Mouse (Mus musculus): ENCODE measurements around the gene Gm9495. TPM values are rescaled to one million over a fixed set of nuclear protein-coding genes. Genes with fewer than 3 reads are reported as not detected.
"Not testable (repeated sequence)": the region's sequence is repeated elsewhere in the genome, so short reads cannot be mapped to it uniquely, and the experiment has no call there.

The Gm9495 gene
- not detected in 2 replicates for polyA plus RNA-seq (2011; ENCODE audit: insufficient read length, low read depth, missing spikeins)

DNA sequence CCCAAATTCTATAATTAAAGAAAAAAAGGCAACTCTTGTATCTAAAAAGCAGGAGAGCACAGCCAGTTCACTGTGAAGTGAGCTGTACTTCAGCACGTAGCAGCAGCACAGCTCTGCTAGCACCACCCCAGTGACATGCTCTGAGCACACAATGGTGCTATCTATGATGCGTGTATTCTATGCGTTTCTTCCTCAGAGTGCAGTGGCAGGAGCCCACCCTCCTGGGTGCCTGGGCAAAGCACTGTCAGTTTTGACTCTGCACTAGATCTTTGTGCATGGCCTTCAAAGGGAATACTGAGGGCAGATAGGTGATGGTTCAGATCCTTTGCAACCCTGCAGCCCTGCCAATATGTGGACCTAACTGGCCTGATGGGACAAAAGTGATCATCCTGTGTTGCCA, at the start of gene Gm9495:
Gene Gm9495, minus strand, starts transcription at position 101 of the 400 bp plus-strand sequence.
- H3K4me3 ChIP-seq (ENCODE audit: insufficient read depth, low read length), result not testable (repeated sequence)

GRCm38 (mm10) chr8:69474946-69475345, 21.6 kb upstream of the Gm9495 start:
- not testable (repeated sequence) for H3K27ac ChIP-seq (ENCODE audit: insufficient read depth, low read length); H3K4me3 ChIP-seq (ENCODE audit: insufficient read depth, low read length); H3K4me1 ChIP-seq (ENCODE audit: control insufficient read depth, insufficient read depth, low read length)

More for the DNA sequence above, at the start of gene Gm9495:
- not testable (repeated sequence) for H3K27ac ChIP-seq (ENCODE audit: insufficient read depth, low read length); H3K4me1 ChIP-seq (ENCODE audit: control insufficient read depth, insufficient read depth, low read length)

GRCm38 (mm10) chr8:69420018-69420417, 33.3 kb downstream of the Gm9495 start:
- not testable (repeated sequence) for H3K27ac ChIP-seq (ENCODE audit: insufficient read depth, low read length); H3K4me1 ChIP-seq (ENCODE audit: control insufficient read depth, insufficient read depth, low read length); H3K4me3 ChIP-seq (ENCODE audit: insufficient read depth, low read length)

GRCm38 (mm10) chr8:69414326-69414725, 39.0 kb downstream of the Gm9495 start:
- Histone ChIP-seq H3K4me1 (ENCODE audit: control insufficient read depth, insufficient read depth, low read length) (no peaks in the 10 kb centered on the region), H3K4me3 (ENCODE audit: insufficient read depth, low read length) (no peak overlapping the region), H3K27ac (ENCODE audit: insufficient read depth, low read length) (no peak overlapping the region)
- TF ChIP-seq CTCF (IDR thresholded peaks at IDR 0.05; ENCODE audit: borderline replicate concordance, insufficient read depth, low read length) (no peak), POLR2A (IDR thresholded peaks at IDR 0.05; ENCODE audit: low read depth, low read length) (no peak)

DNA sequence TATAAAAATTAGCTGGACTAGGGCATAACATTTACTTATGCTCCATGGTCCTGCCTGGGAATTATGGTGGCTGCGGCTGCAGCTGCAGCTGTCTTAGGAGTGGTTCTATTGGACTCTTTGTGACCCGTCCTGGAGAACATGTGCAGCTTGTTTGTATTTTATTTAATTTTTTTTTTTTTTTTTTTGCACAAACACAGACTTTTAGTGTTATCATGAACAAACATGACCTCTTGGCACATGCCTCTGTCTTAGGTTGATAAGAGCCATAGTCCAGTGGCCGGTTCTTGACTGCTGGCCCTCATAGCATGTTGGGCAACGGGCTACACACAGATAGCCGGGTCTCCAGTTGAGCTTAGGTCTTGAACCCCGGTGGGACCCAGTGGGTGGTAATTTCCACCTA, 48.6 kb downstream of the Gm9495 start:
- TF ChIP-seq CTCF (IDR thresholded peaks at IDR 0.05; ENCODE audit: borderline replicate concordance, insufficient read depth, low read length), result no peak
- no peak for TF ChIP-seq POLR2A (IDR thresholded peaks at IDR 0.05; ENCODE audit: low read depth, low read length)
- H3K4me3 ChIP-seq (ENCODE audit: insufficient read depth, low read length), result no peak overlapping the region
- no peaks in the 10 kb centered on the region for H3K4me1 ChIP-seq (ENCODE audit: control insufficient read depth, insufficient read depth, low read length)
- H3K27ac ChIP-seq (ENCODE audit: insufficient read depth, low read length), result no peak overlapping the region

DNA sequence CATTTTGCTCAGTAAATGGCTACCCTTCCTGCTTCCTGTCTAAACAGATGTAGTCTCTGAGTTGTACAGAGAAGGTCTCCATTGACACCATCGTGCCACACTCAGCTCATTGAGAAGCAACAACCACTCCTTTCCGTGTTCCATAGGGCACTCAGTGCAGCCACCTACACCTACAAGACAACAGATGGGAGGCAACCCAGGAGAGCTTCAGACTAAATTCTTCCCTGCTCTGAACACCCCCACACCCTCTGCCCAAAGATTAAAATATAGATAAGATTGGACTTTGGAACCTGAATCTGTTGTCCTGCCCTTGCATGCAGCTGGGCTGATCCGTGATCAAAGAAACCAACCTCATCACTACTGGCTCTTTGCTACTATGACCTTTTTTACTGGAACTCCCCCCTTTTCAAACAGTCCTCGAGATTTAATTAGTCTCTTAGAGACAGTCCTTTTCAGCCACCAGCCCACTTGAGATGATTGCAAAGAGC, 53.4 kb downstream of the Gm9495 start:
- H3K4me1 ChIP-seq (ENCODE audit: control insufficient read depth, insufficient read depth, low read length), result no peaks in the 10 kb centered on the region
- no peak overlapping the region for H3K27ac ChIP-seq (ENCODE audit: insufficient read depth, low read length)
- TF ChIP-seq POLR2A (IDR thresholded peaks at IDR 0.05; ENCODE audit: low read depth, low read length), result no peak
- no peak for TF ChIP-seq CTCF (IDR thresholded peaks at IDR 0.05; ENCODE audit: borderline replicate concordance, insufficient read depth, low read length)
- no peak overlapping the region for H3K4me3 ChIP-seq (ENCODE audit: insufficient read depth, low read length)

DNA sequence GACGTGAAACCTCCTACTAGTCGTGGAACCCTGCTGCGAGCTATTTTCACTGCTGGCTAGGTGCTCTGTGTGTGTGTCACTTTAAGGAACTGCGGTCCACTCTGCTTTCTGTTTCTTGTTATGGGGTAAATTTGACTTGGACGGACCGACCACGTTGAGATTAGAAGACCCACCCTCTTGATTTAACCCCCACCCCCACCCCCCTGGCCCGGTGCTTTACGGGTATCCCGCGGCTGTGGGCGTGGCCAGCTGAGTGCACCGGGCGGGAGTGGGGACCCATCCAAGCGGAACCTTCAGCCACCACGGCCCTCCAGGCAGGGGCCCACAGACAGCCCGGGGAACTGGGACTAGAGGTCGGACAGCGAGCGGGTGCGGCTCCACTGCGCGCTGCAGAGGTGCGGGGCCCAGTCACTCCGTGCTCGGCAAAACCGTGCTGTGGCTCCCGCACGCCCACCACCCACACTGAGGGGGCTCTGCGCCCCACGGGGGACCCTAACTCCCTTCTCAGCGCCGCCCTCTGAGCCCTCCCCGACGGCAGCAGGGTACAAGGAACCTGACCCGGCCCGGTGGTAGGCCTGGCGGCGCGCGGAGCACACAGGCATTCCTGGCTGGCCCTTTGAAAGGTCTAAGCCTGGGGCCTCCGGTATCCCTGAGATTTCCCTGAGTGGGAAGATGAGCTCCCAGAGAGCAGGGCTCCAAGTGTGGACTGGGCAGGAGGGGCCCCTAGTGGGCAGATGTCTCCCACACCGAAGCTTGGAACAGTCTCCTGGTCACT, 54.0 kb downstream of the Gm9495 start:
- no peak overlapping the region for H3K4me3 ChIP-seq (ENCODE audit: insufficient read depth, low read length)
- TF ChIP-seq POLR2A (IDR thresholded peaks at IDR 0.05; ENCODE audit: low read depth, low read length), result no peak
- TF ChIP-seq CTCF (IDR thresholded peaks at IDR 0.05; ENCODE audit: borderline replicate concordance, insufficient read depth, low read length), result no peak
- H3K4me1 ChIP-seq (ENCODE audit: control insufficient read depth, insufficient read depth, low read length), result no peaks in the 10 kb centered on the region
- no peak overlapping the region for H3K27ac ChIP-seq (ENCODE audit: insufficient read depth, low read length)

- no peak overlapping the region for H3K4me3 ChIP-seq (ENCODE audit: insufficient read depth, low read length)
- TF ChIP-seq POLR2A (IDR thresholded peaks at IDR 0.05; ENCODE audit: low read depth, low read length), result no peak
- no peak for TF ChIP-seq CTCF (IDR thresholded peaks at IDR 0.05; ENCODE audit: borderline replicate concordance, insufficient read depth, low read length)
- no peak overlapping the region for H3K27ac ChIP-seq (ENCODE audit: insufficient read depth, low read length)
- H3K4me1 ChIP-seq (ENCODE audit: control insufficient read depth, insufficient read depth, low read length), result no peaks in the 10 kb centered on the region
Observed at GRCm38 (mm10) chr8:69396196-69396595, 57.2 kb downstream of the Gm9495 start.

DNA sequence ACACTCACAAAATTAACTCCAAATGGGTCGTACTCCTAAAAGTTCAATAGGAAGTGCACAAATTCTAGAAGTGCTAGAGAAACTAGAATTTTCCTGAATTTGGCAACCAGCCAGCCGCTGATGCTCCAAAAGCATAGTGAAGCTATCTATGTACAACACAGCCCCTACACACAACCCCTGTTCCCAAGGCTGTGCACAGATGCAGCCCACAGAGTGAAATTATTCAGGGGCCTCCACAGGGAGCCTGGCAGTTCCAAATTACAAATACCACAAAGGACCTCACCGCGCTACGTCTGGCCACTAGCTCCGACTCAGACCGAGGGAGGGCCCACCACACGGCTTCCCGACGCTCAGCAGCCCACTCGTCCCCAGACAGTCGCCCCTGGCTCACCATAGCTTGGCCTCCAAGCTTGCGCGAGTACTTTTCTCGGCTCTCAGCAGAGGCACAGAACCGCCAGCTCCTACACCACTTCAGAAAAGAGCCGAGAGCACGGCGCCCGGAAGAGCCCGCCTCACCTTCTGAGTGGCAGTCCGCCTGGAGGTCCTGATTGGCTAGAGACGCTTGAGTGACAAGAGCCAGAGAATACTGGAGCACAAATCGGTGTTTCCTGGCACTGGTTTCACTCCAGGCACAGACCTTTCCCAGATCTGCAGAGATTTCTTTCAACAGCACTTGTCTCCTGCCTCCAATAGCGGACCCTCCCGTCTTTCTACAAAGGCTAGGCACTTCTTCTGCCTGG, 58.1 kb downstream of the Gm9495 start:
- Histone ChIP-seq H3K27ac (ENCODE audit: insufficient read depth, low read length) (peak overlapping the region; percentile 90), H3K4me1 (ENCODE audit: control insufficient read depth, insufficient read depth, low read length) (no peaks in the 10 kb centered on the region), H3K4me3 (ENCODE audit: insufficient read depth, low read length) (peak overlapping the region; percentile 95)
- TF ChIP-seq CTCF (IDR thresholded peaks at IDR 0.05; ENCODE audit: borderline replicate concordance, insufficient read depth, low read length), result no peak
- peak; percentile 77 for TF ChIP-seq POLR2A (IDR thresholded peaks at IDR 0.05; ENCODE audit: low read depth, low read length)

- Histone ChIP-seq H3K27ac (ENCODE audit: insufficient read depth, low read length) (no peak overlapping the region), H3K4me3 (ENCODE audit: insufficient read depth, low read length) (no peak overlapping the region), H3K4me1 (ENCODE audit: control insufficient read depth, insufficient read depth, low read length) (no peaks in the 10 kb centered on the region)
- TF ChIP-seq CTCF (IDR thresholded peaks at IDR 0.05; ENCODE audit: borderline replicate concordance, insufficient read depth, low read length) (no peak), POLR2A (IDR thresholded peaks at IDR 0.05; ENCODE audit: low read depth, low read length) (no peak)
Observed at GRCm38 (mm10) chr8:69384361-69384760, 69.0 kb downstream of the Gm9495 start.

Other genes starting within 250 kb of the Gm9495 start
- 13.5 and 13.7 TPM in 2 replicates for gene Zfp930, start 244.5 kb downstream of the Gm9495 start, polyA plus RNA-seq (2011; ENCODE audit: insufficient read length, low read depth, missing spikeins)
- gene D130040H23Rik, start 182.5 kb downstream of the Gm9495 start, polyA plus RNA-seq (2011; ENCODE audit: insufficient read length, low read depth, missing spikeins), result 10.3 and 13.2 TPM in 2 replicates
- not detected in 2 replicates for gene Gm7697, start 69.4 kb upstream of the Gm9495 start, polyA plus RNA-seq (2011; ENCODE audit: insufficient read length, low read depth, missing spikeins)
- gene Zfp868, start 172.0 kb upstream of the Gm9495 start, polyA plus RNA-seq (2011; ENCODE audit: insufficient read length, low read depth, missing spikeins), result 8.8 and 13.2 TPM in 2 replicates
- gene Zfp964, start 200.9 kb upstream of the Gm9495 start, polyA plus RNA-seq (2011; ENCODE audit: insufficient read length, low read depth, missing spikeins), result 2.5 and 2.7 TPM in 2 replicates

All from embryonic fibroblast, embryonic 13.5 days (primary cell).